Mouse (Mus musculus) erythroblast, embryonic 14.5 days (primary cell): ENCODE data around the gene Tagln. TPM values are rescaled to one million over a fixed set of nuclear protein-coding genes. Genes with fewer than 3 reads are reported as not detected.

Experiments used
- H3K27me3 ChIP-seq: 2 replicates; pipeline ENCODE4 v1.6.1; 2012; ENCODE audit warnings: inconsistent platforms; ENCODE audit not compliant: control insufficient read depth
- H3K36me3 ChIP-seq: 2 replicates; pipeline ENCODE4 v1.6.1; 2012; ENCODE audit warnings: mild to moderate bottlenecking, inconsistent platforms; ENCODE audit not compliant: control insufficient read depth
- H3K4me1 ChIP-seq: 2 replicates; pipeline ENCODE4 v1.6.1; 2012; ENCODE audit warnings: inconsistent platforms; ENCODE audit not compliant: control insufficient read depth
- H3K4me3 ChIP-seq: replicated peaks from 2 replicates; pipeline ENCODE3; 2012; ENCODE audit warnings: moderate library complexity, mild to moderate bottlenecking, inconsistent platforms
- H3K9me3 ChIP-seq: 2 replicates; pipeline ENCODE4 v1.6.1; 2012; ENCODE audit warnings: low read length, inconsistent platforms, mixed read lengths; ENCODE audit not compliant: control insufficient read depth
- GATA1 ChIP-seq: IDR thresholded peaks from 2 replicates; pipeline ENCODE4 v1.6.1; 2012; ENCODE audit warnings: low read length, inconsistent platforms, mixed read lengths
- TAL1 ChIP-seq: IDR thresholded peaks from 3 replicates; pipeline ENCODE4 v1.6.1; 2012; ENCODE audit warnings: low read length, inconsistent platforms, mixed read lengths
- polyA plus RNA-seq: library from polyadenylated mRNA; stranded (reverse); fragments of >175 nt; gene quantifications from 2 replicates; pipeline ENCODE4 v1.2.3, GENCODE M21; 2012

Gene Tagln
- polyA plus RNA-seq, 1 experiment: not detected

DNA sequence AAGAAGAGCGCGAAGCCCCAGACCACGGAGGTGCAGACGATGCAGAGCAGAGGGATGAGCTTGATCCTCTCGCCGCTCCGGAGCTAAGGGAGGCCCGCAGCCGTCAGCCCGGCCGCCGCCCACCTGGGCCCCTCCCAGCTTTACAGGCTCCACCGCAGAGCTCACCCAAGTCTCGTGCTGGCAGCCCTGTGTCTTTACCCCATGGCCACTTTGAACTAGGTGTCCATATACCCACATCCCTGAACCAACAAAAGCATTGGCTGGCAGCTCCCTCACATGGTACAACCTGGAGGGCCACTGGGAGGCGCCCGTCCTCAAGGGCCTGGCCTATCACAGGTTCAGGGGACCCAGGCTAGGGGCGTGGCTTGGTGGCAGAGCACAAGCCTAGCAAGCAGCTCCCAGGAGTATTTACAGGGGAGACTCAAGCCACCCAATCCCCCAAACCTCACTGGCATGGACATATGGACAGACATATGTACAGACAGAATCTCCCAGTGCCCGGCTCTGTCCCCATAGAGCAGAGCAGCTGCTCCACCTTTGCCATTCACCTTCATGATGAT is 5.6 kb upstream of the Tagln start:
- no peak overlapping the region for H3K4me3 ChIP-seq
- TF ChIP-seq TAL1 (no peak), GATA1 (no peak)
- H3K27me3 ChIP-seq: peaks cover 5% of the 10 kb centered on the region
- peaks cover 29% of the 10 kb centered on the region for H3K9me3 ChIP-seq
- H3K4me1 ChIP-seq: peaks cover 52% of the 10 kb centered on the region
- H3K36me3 ChIP-seq: peaks cover 87% of the 10 kb centered on the region

DNA sequence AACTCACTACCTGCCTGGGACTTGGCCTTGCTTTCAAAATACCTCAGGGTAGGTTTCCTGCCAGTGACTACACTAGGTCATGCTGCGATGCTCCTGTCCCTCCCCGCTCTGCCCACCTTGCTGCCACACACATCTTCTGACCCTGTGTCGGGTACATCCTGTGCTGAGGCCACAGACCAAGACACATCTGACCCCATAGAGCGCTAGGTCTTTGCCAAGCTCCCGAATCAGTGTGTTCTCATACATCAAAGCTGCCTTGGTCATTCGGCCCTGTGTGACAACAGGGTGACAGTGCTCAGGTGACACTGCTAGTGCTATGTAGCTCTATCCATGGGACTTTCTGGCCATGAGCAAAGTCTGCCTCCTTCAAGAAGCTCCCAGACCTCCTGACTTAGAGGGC is 3.9 kb upstream of the Tagln start:
- Histone ChIP-seq H3K36me3 (peaks cover 71% of the 10 kb centered on the region), H3K4me3 (no peak overlapping the region), H3K9me3 (peaks cover 16% of the 10 kb centered on the region), H3K27me3 (peaks cover 18% of the 10 kb centered on the region), H3K4me1 (peaks cover 38% of the 10 kb centered on the region)
- TF ChIP-seq GATA1 (no peak), TAL1 (no peak)

DNA sequence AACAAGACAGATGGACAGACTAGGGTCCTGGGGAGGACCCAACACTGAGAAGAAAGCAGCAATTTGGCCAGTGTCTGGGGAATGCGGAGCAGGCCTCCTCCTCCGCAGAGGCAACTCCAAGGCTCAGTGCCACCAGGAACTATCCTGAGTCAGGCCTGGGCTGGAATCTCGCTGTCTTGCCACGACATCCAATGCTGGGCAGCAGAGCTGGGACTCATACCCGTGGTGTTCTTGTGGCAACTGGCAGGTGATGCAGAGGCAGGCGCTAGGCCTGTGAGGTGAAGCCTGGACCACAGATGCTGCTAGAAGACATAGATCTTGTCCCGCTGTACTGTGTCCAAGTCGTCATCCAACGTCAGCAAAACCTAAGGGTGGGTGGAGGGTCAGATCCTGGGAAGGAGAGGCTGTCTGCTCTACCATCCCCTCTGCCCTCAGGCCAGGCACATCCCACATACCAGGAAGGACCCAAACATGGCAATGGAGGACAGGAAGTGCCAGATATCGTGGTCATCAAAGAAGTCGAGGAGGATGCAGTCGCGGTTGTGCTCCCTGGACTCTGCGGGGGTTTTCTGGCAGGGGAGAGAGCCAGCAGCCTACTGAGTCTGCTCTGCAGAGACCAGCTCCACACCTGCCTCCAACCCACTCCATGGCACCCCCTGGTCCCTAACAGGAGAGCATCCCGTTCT is 3.2 kb upstream of the Tagln start:
- Histone ChIP-seq H3K4me1 (peaks cover 31% of the 10 kb centered on the region), H3K36me3 (peaks cover 64% of the 10 kb centered on the region), H3K27me3 (peaks cover 23% of the 10 kb centered on the region), H3K9me3 (peaks cover 9% of the 10 kb centered on the region), H3K4me3 (no peak overlapping the region)
- TF ChIP-seq TAL1 (no peak), GATA1 (no peak)

DNA sequence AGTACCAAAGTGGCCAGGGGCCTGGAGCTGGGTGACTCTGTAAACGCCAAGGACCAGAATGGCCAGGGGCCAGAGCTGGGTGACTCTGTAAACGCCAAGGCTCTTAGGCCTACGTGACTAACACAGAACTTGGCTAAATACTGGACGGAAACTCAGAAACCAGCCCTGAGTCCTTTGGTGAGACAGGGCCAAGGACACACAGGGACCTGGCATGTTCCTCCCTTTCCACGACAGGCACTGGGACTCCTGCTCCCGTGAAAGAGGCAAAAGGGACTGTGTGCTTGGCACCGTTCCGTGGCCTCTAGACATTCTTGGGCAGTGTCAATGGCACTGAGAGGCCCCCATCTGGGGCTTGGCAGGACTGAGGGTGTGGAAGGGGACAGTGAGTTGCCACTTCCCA is 2.2 kb upstream of the Tagln start:
- no peak for TF ChIP-seq GATA1
- no peak for TF ChIP-seq TAL1
- Histone ChIP-seq H3K36me3 (peaks cover 54% of the 10 kb centered on the region), H3K4me1 (peaks cover 21% of the 10 kb centered on the region)

DNA sequence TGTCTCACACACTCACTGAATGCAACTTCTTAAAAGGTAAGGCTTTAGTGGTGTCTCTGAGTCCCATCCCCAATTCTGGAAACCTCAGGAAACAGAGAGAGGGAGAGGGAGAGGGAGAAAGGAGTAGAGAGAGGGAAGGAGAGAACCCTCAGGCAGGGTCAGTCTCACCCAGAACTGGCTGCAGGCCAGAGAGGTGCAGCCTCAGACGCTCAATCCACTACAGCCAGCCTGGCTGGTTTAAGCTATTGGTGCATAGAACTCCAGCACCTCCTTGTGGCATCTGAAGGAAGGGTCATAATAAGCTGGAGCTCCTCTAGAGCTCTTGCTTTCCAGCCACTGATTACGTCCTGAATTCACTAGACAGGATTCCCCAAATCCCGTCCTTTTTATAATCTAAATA is 1.0 kb upstream of the Tagln start:
- Histone ChIP-seq H3K4me3 (no peak overlapping the region), H3K9me3 (no peaks in the 10 kb centered on the region), H3K36me3 (peaks cover 42% of the 10 kb centered on the region), H3K27me3 (peaks cover 23% of the 10 kb centered on the region), H3K4me1 (peaks cover 9% of the 10 kb centered on the region)
- no peak for TF ChIP-seq TAL1
- TF ChIP-seq GATA1: no peak

More for the DNA sequence above, 2.2 kb upstream of the Tagln start:
- Histone ChIP-seq H3K9me3 (0 out of 2 replicates have a peak, but pooled peaks cover 2% of the 10 kb centered on the region), H3K4me3 (no peak overlapping the region), H3K27me3 (peaks cover 23% of the 10 kb centered on the region)

DNA sequence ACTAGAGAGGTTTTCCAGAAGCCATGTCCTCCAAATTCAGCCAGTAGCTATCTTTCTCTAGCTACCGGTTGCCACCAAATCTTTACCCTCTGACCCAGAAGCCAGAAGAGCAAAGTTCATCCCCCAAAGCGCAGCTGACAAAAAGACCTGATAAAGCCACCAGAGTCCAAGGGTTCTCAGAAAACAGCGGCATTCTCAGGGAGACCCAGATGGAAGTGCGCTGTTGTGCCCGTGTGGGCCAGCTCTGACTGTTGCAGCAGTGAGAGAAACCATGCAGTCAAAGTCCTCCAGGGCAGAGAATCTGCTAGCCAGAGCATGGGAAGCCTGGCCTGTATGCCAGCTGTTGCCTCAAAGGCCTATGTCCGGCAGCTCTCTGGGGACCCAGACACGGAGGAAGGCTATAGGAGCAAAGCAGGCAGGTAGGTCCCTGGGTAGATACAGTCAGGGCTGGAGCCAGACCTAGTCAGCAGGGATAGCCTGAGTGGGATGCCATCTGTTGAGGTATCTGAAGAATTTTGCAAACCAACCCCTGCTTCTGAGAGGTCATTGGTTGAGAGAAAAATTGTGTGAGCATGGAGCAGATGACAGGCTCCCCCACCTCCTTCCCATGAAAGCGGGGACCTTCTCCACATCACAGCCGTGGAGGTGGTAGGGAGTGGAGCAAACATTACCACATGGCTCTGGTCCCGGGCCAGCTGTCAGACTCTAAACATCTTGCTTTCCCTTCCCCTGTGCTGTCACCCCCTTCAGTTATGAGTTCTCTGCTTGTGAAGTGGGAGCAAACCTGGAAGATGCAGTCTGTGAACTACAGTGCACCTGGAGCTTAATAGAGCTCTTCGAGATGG is 3.1 kb downstream of the Tagln start:
- no peaks in the 10 kb centered on the region for H3K9me3 ChIP-seq
- H3K27me3 ChIP-seq: peaks cover 23% of the 10 kb centered on the region
- H3K4me1 ChIP-seq: no peaks in the 10 kb centered on the region; the same call in 1 of the 2 replicates
- peaks cover 35% of the 10 kb centered on the region for H3K36me3 ChIP-seq
- H3K4me3 ChIP-seq: no peak overlapping the region
- TF ChIP-seq TAL1: no peak
- TF ChIP-seq GATA1: no peak

DNA sequence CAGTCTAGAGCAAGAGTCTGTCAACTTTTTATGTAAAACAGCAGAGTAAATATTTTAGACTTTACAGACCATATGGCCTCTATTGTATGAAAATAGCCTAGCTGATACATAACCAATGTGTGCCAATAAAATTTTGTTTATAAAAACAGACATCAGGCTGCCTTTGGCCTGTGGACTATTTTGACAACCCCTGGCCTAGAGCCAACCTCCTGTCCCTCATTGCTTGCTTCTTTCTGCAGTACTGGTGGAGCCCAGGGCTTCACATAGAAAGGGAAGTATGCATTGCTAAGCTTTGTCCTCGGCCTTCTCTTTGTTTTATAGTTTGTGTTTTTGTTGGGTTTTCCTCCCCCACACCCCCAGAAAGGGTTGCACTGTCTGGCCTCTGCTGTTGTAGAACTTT is 3.9 kb downstream of the Tagln start:
- no peaks in the 10 kb centered on the region for H3K9me3 ChIP-seq
- peaks cover 40% of the 10 kb centered on the region for H3K36me3 ChIP-seq
- H3K27me3 ChIP-seq: peaks cover 23% of the 10 kb centered on the region
- TF ChIP-seq GATA1: no peak
- H3K4me3 ChIP-seq: no peak overlapping the region
- no peaks in the 10 kb centered on the region; the same call in 1 of the 2 replicates for H3K4me1 ChIP-seq

DNA sequence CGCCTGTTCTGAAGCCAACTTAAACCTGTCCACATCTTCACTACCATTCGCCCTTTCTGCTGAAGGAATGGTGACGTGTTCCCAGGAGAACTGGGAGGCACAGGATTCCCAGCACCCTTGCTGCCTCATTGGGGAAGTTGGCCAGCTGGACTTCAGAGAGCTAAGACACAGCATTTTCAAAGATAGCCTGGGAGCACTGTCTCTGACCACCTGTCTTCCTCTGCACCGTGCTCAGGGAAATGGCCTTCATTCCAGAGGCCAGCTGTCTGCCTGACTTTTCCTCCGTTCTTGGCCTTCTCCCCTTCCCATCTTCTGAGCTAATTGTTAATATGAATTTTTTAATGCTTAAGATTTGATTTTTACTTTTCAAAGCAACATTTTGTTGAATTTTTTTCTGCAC is 6.6 kb downstream of the Tagln start:
- Histone ChIP-seq H3K4me3 (no peak overlapping the region), H3K27me3 (no peaks in the 10 kb centered on the region; the same call in 1 of the 2 replicates), H3K36me3 (peaks cover 59% of the 10 kb centered on the region), H3K4me1 (no peaks in the 10 kb centered on the region; the same call in 1 of the 2 replicates), H3K9me3 (no peaks in the 10 kb centered on the region)
- no peak for TF ChIP-seq TAL1
- no peak for TF ChIP-seq GATA1

DNA sequence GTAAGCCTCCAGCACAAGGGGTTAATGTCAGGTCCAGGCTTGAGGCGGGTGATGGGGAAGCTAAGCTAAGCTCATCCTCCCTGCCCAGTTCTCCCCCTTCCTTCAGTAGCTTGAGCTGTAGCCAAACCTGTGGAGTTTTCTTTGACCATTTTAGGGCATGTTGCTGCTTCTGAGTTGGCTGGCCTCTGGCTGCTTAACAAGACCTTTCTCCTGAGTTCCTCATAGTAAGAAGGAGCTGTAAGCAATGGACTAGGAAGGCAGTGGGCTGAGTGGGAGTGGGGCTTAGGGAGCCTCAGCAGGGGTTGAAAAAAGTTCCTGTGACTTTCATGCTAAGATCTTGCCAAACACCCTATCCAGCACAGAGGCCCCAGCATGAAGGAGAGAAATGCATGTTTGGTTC is 16.0 kb downstream of the Tagln start:
- TF ChIP-seq GATA1 (no peak), TAL1 (no peak)
- H3K27me3 ChIP-seq: no peaks in the 10 kb centered on the region
- H3K9me3 ChIP-seq: no peaks in the 10 kb centered on the region
- no peak overlapping the region for H3K4me3 ChIP-seq
- H3K4me1 ChIP-seq: no peaks in the 10 kb centered on the region
- peaks cover 76% of the 10 kb centered on the region for H3K36me3 ChIP-seq
